Mouse (Mus musculus): ENCODE measurements at regions not wholly inside any gene's neighbourhood (a gene's known extent, or its start where the extent isn't known, plus 50 kb on each side); places are given as distances from the start of the nearest gene placed in this dataset.

DNA sequence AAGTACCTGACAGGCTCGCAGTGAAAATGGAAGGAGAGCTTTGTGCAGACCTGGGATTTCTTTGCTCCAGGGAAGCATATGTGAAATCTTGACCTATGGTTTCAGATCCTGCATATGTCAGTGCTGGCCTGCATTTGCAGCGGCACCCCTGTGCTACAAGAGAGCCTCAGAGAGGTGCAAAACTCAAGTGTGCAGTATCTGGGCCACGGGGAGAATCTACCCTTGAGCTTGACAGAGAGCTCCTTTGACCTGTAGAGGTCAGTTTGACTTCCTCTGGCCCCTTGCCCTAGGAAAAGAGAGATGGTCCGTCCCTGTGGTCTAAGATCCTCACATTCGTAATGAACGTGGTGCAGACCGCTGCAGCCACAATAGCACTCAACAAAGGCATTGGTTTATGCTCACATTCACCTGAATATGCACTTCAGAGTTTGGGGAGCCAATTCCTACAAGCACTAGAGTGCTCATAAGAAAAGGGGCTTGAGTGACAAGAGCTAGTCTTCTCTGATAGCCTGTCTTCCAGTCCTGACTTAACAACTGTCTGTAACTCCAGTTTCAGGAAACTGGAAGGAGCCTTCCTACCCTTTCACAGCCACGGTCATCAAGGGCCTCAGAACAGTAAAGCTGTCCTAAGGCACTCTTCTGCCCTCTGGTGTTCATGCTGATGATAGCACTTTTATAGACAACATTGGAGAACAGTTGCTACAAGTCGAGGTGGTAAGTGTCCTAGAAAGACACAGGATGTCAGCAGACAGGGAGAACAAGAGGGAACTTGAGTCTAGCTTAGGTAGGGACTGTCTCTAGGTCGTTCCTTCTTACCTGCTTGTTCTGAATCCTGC, 200.0 kb upstream of the Apob start:
- in situ Hi-C loops (cut with MboI, MseI): no loop called here

DNA sequence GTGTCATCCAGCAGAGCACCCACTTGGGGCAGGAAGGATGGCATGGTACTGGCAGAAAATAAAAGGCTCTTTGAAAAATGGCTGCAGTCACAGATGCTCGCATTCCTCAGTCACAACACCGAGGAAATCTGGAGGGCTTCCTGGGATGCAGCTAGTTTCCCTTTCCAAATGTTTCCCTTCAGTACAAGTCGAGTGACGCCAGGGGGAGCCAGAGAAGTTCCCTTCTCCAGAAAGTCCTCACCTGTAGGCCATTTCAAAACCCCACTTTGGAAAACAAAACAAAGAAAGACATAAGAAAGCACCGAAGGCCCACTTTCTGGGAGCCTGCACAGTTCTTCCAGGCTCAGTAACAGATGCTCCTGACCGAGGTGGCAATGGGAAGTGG, 199.4 kb upstream of the Apob start:
- in situ Hi-C loops (cut with MboI, MseI): no loop called here

DNA sequence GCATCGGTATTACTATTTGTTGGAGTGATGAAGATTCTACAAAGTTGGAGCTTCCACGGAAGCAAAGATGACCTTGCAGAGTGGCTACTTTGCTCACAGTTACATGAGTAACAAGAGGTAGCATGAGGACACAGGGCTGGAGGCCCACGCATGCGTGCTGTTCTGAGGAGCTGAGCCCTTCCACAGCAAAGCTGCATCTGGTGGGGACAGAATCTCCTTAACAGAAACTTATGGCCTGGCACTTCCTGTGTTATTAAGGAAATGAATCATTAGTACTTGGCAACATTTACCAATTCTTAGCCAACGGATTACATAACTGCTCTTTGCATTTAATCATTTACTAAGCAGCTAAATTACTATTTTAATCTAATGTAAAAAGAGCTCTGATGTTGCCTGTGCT, 160.8 kb upstream of the Apob start:
- in situ Hi-C loops (cut with MboI, MseI): no loop called here

DNA sequence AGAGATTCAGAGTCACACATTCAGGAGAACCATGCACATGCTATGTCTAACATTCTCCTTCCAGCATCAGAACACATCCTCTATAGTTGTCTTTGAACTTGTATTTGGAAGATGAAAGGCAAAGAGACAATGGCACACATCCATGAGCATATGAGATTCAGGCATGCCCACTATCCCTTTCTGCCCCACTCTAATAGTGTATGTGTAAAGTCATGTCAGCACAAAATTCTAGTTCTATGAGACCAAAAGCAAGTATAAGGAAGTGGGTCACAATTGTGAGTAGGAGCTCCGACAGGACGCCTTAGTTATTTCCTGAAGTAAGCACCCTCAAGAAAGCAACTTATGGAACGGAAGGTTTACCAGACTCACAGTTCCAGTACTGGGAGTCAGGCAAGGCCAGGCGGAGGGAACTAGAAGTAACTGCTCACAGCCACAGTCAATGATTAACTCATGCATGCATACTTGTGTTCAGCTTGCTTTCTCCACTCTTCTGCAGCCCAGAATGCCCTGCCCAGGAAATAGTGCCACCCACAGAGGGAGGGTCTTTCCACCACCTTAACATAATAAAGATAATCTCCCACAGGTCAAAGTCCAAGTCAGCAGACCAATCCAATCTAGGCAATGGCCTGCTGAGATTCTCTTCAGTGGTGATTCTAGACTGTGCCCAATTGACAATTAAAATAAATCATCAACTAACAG, 157.3 kb upstream of the Apob start:
- in situ Hi-C loops (cut with MboI, MseI): no loop called here

DNA sequence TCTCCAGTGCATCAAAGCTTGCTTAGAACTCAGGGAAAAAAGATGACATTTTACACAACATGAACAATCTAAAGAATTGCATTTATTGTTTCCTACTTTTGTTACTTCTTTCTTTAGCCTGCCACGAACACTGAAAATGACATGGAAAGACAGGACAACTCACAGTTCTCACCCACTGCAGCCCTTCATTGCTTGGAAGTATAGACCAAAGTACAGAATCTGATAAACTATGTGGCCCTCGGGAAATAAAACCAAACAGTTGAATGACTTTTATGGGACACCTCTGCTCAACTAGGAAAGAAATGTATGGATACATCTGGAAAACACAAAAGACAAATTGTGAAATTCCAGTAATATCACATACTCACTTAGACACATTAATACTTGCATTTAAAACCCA, 156.7 kb upstream of the Apob start:
- in situ Hi-C loops (cut with MboI, MseI): no loop called here

DNA sequence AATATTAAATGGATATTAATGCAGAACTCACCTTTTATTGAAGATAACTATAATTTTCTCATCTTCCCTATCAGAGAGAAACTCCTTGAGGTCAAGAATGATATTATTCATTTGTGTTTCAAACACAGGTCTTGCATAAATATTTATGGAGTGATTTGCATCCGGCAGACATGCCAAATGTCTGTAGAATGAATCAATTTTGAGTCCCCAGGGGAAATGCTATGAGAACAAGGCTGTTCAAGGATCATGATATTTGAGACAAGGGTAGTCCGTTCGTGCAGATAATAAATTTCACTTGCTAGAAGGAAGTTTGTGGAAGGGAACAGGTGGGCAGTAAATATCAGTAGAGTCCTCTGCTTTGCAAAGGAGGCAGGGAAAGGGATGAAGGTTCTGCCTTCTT, 141.7 kb upstream of the Apob start:
- in situ Hi-C loops (cut with MboI, MseI): loop anchor here in 1 of 2 experiments (25.0 kb wide), 1 partner anchor 1223 kb away; no protein-coding TSS in a partner anchor

DNA sequence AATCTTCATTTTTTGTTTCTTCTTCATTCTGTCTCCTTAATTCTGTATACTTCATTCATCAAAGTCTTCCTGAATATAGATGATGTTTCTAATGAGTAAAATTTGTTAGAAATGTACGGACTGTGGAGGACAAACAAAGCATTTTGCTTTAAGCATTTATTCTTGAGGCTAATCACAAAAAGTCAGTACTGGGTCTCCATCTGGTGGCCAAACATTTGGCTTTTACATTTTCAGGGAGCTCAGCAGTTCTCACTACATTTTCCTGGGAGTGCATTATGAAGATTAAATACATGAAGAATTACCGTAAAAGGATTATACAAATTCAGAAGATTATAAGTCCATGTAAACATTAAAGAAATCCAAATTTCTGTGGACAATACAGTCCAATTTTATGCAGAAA, 123.6 kb upstream of the Apob start:
- in situ Hi-C loops (cut with MboI, MseI): no loop called here

DNA sequence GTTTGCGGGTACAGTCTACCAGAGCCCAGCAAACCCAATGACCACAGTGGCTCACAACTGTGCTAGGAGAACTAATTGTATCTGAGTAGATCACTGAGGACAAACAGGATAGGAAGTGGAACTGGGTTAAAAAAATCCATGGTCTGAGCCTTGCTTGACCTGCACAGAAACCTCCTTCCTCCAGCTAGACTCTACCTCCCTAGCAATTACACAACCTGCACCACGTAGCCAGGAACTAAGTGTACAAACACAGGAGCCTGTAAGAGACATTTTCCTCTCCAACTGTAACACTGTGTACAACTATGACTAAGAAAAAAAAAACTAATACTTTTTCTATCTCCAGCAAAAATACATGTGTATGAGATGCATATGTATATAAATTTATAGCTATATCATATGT, 121.8 kb upstream of the Apob start:
- in situ Hi-C loops (cut with MboI, MseI): no loop called here

DNA sequence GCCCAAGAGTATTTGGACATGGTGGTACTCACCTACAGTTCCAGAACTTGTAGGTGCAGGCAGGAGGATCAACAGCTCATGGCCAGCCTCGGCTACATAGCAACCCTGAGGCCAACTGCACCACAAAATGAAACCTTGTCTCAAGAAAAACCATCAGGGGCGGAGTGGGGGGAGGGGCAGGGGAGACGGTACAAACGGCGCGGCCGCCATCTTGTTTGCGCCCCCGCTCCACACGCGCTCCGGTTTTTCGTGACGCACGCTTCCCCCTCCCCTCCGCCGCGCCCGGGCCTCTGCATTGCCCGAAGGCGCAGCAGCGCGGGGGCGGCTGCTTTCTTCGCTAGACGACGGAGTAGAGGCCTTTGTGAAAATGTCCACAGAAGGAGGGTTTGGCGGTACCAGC, 117.9 kb upstream of the Apob start:
- in situ Hi-C loops (cut with MboI, MseI): no loop called here

DNA sequence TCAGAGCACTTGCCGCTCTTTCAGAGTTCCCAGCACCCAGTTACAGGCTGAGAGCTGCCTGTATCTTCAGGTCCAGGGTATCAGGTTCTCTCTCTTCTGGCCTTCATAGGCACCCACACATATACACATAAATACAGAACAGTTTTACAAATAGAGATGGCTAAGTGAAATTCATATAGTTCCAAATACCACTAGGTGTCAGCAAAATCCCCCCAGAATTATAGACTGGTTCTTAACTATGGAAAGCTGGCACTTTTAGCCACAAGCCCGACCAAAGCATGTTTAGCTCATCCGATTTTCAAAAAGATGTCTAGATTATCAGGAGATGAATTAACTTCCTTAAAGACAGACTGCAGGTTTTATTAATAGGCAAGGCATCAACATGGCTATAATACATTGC, 107.4 kb upstream of the Apob start:
- in situ Hi-C loops (cut with MboI, MseI): no loop called here

DNA sequence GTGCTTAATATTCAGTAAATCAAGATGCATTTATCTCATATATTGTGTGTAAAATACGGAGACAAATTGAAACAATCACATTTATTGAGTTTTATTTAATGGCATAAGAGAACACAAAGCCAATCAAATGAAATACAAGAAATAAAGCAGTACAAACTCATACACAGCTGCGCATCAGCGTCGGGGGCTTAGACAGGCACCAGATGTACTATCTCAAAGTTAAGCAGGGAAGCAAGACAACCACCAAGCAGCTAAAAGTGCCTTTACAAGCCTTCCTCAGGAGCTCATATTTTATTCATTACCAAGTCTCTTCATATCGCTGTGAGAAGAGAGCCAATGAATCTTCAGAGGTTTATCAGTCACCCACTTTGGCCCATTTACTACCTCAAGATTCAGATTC, 107.0 kb upstream of the Apob start:
- in situ Hi-C loops (cut with MboI, MseI): no loop called here

DNA sequence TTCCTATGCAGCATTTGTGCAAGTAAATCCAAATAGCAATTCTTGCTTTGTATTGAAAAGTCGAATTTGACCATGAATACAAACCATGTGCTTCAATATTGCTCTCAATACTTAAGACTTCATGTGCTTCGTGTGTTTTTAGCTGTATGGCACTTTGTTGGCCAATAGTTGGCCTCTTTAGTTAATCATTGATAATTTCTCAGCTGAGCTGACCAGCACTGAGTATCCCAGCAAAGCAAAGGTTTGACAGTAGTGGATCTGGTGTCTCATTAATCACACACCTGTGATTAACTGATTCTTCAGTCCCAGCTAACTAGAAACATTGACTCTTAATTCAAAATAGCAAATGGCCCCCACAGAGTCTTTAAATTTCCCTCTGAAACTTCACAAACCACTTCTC, 102.0 kb upstream of the Apob start:
- in situ Hi-C loops (cut with MboI, MseI): no loop called here

DNA sequence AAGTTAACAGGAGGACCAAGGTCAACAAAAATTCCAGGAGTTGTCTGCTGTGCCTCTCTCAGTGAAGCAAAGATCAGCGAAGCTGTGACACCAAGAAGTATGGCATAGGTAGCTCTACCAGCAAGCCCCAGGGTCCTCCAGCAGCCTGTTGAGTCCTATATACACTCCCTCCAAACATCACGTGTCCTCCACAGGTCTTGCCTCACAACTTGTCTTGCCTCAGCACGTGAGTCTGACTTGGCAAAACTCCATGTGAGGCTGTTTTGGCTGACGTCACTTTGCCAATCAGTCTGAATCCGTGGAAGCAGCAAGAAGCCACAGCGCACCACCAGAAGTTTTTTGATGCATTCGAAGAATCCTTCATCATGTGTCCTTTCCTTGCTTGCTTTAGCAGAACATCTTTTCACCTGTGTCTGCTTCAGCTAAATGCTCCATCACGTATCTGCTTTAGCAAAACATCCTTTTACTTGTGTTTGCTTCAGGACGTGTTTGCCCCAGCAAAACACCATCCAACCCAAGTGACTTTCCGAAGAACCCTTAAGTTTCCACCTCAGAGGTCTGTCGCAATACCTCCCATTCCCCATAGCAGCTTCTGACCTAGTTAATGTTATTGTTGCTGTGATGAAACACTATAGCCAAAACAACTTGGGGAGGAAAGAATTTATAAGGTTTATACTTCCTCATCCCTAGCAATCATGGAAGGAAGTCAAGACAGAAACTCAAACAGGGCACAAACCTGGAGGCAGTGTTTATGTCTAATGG, 101.0 kb upstream of the Apob start:
- in situ Hi-C loops (cut with MboI, MseI): no loop called here

DNA sequence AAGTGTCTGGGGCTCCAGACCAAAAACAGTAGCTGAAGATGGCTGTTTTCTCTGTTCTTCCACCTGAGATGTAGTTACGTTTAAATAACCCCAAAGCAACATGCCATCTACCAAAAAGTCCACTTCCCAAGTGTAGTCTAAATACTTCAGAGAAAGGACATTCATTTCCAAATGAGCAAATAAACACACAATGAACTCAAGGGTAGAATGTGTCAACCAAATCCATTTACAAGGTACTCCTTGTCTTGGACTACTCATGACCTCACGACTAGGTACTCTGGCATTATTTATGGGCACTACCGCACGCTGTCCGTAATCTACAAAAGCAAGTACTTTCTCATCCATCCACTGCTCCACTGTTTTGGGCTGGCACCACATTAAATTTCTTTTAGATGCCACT, 98.7 kb upstream of the Apob start:
- in situ Hi-C loops (cut with MboI, MseI): no loop called here

DNA sequence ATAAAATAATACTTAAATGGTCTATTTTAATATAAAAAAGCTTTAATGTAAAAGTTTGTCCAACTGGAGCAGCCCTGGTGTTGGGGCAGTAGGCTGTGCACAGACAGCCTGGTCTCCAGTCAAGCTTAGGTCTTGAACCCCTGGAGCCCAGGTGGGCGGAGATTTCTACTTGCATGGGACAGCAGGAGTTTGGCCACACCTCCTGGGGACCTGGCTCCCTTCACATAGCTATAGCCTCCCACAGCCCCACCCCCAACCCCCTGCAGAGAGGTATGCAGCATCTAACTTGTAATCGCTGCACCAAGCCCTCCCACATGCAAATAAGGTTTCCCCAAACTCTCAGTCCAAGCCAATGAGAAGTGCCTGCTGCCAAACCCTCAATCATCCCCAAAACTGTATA, 81.3 kb upstream of the Apob start:
- in situ Hi-C loops (cut with MboI, MseI): no loop called here

DNA sequence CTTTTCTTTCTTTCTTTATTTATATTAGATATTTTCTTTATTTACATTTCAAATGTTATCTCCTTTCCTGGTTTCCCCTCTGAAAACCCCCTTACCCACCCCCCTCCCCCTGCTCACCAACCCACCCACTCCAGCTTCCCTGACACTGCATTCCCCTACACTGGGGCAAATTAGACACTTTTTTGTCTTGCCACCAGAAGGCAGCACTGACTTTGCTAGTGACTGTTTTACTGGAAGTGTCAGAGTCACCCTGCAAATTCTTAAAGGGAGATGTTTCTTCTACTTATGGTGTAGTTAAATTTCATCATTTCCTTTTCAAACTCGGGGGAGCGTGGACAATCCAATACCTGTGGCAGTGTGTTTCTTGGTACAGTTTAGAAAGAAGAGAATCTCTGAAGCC, 72.1 kb upstream of the Apob start:
- in situ Hi-C loops (cut with MboI, MseI): no loop called here

DNA sequence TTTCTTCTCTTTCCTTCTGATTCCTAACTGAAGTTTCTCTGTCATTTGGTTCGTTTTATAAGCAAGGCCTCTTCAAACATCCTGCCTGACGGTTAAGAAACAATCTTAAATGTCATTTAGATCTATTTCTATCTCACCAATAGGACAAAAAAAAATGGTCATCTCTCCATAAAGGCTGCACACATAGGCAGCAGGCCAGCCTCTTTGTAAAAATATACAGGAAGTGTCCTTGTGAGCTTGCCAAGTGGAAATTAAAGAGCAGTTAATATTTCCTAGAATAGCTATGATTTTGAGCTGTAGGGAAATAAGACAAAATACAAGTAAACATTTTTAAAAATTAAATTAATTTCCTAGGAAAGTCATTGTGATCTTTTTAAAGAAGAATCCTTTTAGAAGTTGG, 70.6 kb upstream of the Apob start:
- in situ Hi-C loops (cut with MboI, MseI): no loop called here

DNA sequence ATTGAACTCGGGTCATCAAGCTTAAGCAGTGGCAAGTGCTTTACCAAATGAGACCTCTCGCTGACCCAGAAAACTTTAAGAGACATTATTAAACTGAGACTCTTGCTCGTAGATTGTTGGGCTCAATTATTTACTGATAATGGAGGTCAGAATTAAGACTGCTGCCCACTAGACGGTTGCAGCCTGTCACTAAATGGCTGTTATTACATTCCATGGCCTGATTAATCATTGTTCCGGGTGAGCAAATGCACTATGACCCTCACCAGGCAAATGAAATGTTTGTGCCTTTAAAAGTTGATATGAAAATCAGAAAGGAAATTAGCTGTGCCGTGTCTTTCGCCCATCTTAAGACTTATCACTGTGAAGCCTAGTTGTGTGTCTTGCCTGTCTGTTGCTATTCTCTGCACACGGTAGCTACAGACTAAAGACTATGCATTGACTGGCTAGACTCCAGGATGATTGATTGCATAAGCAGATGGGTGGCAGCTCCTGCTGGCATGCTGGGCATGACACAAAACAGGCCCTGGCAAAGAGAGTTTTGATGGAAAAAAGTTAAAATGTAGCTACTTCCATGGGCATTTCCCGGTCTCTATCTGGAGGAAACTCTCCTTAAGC, 67.6 kb upstream of the Apob start:
- in situ Hi-C loops (cut with MboI, MseI): no loop called here

DNA sequence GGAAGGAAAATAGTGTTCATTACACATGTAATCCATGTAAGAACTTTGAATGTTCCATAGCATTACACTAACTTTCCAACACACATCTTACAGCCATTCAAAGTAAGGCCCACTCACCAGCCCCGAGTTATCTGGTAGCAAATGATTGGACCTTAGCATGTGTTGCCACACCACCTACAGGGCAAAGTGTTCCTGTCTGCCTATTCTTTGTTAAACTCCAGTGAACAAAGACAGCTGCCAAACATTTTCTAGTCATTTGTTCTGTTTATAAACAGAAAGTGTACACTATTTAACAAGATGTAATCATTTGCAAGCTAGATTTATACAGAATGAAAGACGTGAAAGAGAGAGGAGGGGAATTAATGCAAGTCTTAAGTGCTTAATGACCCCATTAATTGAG, 66.9 kb upstream of the Apob start:
- in situ Hi-C loops (cut with MboI, MseI): no loop called here

DNA sequence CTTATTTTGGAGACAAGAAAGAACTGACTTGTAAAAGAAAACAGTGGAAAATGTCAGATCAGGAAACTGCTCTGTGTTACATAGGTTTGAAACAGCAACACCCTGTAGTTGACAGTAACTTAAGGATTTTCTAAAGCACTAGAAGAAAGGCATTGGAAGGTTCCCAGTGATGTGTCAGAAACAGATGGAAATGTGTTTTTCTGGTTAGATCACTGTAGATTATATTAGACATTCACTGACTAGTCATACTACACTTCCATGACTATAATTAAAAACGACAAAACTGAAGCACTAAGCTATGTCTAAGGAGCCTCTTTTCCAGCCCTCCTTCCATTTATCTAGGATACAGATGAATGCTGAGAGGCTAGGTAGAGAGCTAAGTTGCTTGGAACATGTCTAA, 59.1 kb upstream of the Apob start:
- in situ Hi-C loops (cut with MboI, MseI): no loop called here

DNA sequence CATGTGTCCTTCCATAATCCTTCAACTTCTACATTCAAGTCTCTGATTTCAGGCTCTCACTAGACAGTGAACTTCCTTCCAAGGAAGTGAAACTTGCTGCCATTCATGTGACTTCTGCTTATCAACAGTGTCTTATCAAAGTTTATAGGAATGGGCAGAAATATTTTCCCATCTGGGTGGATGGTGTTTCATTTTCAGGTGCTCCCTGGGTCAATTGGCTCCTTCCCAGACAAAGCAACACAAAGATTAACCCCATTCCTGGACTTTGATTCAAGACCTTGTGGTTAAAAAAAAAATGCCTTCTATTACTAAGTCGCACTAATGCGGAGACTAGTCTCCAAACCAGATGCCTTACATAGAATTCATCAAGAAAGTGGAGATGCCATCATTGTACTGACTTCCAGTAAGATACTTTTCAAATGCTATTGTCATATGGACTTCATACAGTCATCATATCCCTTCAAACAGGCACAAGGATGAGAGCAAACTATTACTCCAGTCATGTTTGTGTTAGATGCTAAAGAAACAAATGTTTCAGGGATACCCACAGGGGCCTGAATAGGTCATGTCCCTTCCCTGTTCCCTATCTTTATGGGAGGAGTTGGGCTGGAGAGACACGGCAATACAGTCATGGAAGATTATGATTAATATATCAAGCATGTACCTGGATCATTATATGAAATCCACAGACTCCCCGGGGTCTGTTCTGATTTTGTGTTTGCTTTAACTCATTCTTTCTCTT, 58.3 kb upstream of the Apob start:
- in situ Hi-C loops (cut with MboI, MseI): no loop called here
